Mouse (Mus musculus) lung, postnatal 25 days (tissue): ENCODE results near the gene Prima1.

Experiments
- DNase-seq: peaks from one replicate; pipeline ENCODE4 v3.0.0; 2022; ENCODE audit warnings: low spot score

Gene Prima1

GRCm38 (mm10) chr12:103150247-103150646 is 91.7 kb downstream of the Prima1 start:
- DNase-seq, result no peak
